Mouse (Mus musculus): ENCODE measurements around the gene Pdhb.
"Not testable (repeated sequence)": the region's sequence is repeated elsewhere in the genome, so short reads cannot be mapped to it uniquely, and the experiment has no call there.

Pdhb gene

GRCm38 (mm10) chr14:8190556-8190955, 17.7 kb upstream of the Pdhb start:
- in situ Hi-C loops (cut with MboI) = no loop called here

GRCm38 (mm10) chr14:8186278-8187045, 13.6 kb upstream of the Pdhb start:
- in situ Hi-C loops (cut with MboI) = no loop called here

GRCm38 (mm10) chr14:8183330-8183729, 10.5 kb upstream of the Pdhb start:
- in situ Hi-C loops (cut with MboI) = no loop called here

- in situ Hi-C loops (cut with MboI) = no loop called here
Observed at GRCm38 (mm10) chr14:8180371-8181035, 7.7 kb upstream of the Pdhb start.

- in situ Hi-C loops (cut with MboI) = no loop called here
Observed at GRCm38 (mm10) chr14:8176251-8176650, 3.4 kb upstream of the Pdhb start.

GRCm38 (mm10) chr14:8174634-8175033, 1.8 kb upstream of the Pdhb start:
- in situ Hi-C loops (cut with MboI) = no loop called here

GRCm38 (mm10) chr14:8173542-8174250, 871 bp upstream of the Pdhb start:
- in situ Hi-C loops (cut with MboI) = not testable (repeated sequence)

- in situ Hi-C loops (cut with MboI) = no loop called here
Observed at GRCm38 (mm10) chr14:8164463-8164862, 8.4 kb downstream of the Pdhb start.

- in situ Hi-C loops (cut with MboI) = no loop called here
Observed at GRCm38 (mm10) chr14:8161777-8162176, 11.0 kb downstream of the Pdhb start.

- in situ Hi-C loops (cut with MboI) = no loop called here
Observed at GRCm38 (mm10) chr14:8159141-8159540, 13.7 kb downstream of the Pdhb start.

GRCm38 (mm10) chr14:8158721-8159120, 14.1 kb downstream of the Pdhb start:
- in situ Hi-C loops (cut with MboI) = no loop called here

- in situ Hi-C loops (cut with MboI) = no loop called here
Observed at GRCm38 (mm10) chr14:8156947-8157346, 15.9 kb downstream of the Pdhb start.

GRCm38 (mm10) chr14:8154072-8154471, 18.8 kb downstream of the Pdhb start:
- in situ Hi-C loops (cut with MboI) = loop anchor here (5.0 kb wide), 1 partner anchor 57 kb away; the partner anchor contains the start of gene Pxk

- in situ Hi-C loops (cut with MboI) = loop anchor here (5.0 kb wide), 1 partner anchor 54 kb away; the partner anchor contains the start of gene Pxk
Observed at GRCm38 (mm10) chr14:8151757-8152156, 21.1 kb downstream of the Pdhb start.

- in situ Hi-C loops (cut with MboI) = no loop called here
Observed at GRCm38 (mm10) chr14:8148842-8149241, 24.0 kb downstream of the Pdhb start.

GRCm38 (mm10) chr14:8146611-8147223, 26.1 kb downstream of the Pdhb start:
- in situ Hi-C loops (cut with MboI) = no loop called here

- in situ Hi-C loops (cut with MboI) = no loop called here
Observed at GRCm38 (mm10) chr14:8145594-8146558, 26.9 kb downstream of the Pdhb start.

GRCm38 (mm10) chr14:8141131-8141530, 31.7 kb downstream of the Pdhb start:
- in situ Hi-C loops (cut with MboI) = no loop called here

GRCm38 (mm10) chr14:8139724-8140710, 32.8 kb downstream of the Pdhb start:
- in situ Hi-C loops (cut with MboI) = no loop called here

- in situ Hi-C loops (cut with MboI) = no loop called here
Observed at GRCm38 (mm10) chr14:8135130-8135529, 37.7 kb downstream of the Pdhb start.

Data from mature B cell (primary cell).